Mouse (Mus musculus): ENCODE measurements around the gene Nop58. TPM values are rescaled to one million over a fixed set of nuclear protein-coding genes. Genes with fewer than 3 reads are reported as not detected.
A peak's percentile ranks its signal among the peaks of the same experiment; 100 is the strongest.

Gene Nop58
- polyA plus RNA-seq, 1 experiment from 2014 or later, result 137 TPM

GRCm38 (mm10) chr1:59763781-59764251 is 79.0 kb downstream of the Nop58 start:
- Histone ChIP-seq H3K27me3 (replicated peaks; ENCODE audit: control insufficient read depth, insufficient read depth, low read length) (no peaks in the 10 kb centered on the region), H3K9ac (ENCODE audit: low read length) (peak overlapping the region; percentile 90), H3K9me3 (replicated peaks; ENCODE audit: control insufficient read depth, low read length) (no peaks in the 10 kb centered on the region), H3K27ac (ENCODE audit: low read depth, low read length) (peak overlapping the region; percentile 97), H3K4me2 (ENCODE audit: low read length) (peak overlapping the region; percentile 88), H3K4me1 (ENCODE audit: control insufficient read depth, insufficient read depth, low read length) (peaks cover 15% of the 10 kb centered on the region), H3K36me3 (ENCODE audit: control insufficient read depth, insufficient read depth, low read length) (peaks cover 3% of the 10 kb centered on the region; the same call in 1 of the 2 replicates), H3K4me3 (ENCODE audit: low read depth, low read length) (peak overlapping the region; percentile 88)
- DNase-seq (ENCODE audit: low spot score) (peak; percentile 59), ATAC-seq (peak; percentile 65)
- WGBS, result under 1% methylated on average over 54 of the region's 55 CpGs

GRCm38 (mm10) chr1:59764407-59764971 is 79.7 kb downstream of the Nop58 start:
- peak overlapping the region; percentile 88 for H3K4me3 ChIP-seq (ENCODE audit: low read depth, low read length)
- peaks cover 3% of the 10 kb centered on the region; the same call in 1 of the 2 replicates for H3K36me3 ChIP-seq (ENCODE audit: control insufficient read depth, insufficient read depth, low read length)
- H3K27ac ChIP-seq (ENCODE audit: low read depth, low read length), result peak overlapping the region; percentile 97
- H3K4me1 ChIP-seq (ENCODE audit: control insufficient read depth, insufficient read depth, low read length), result peaks cover 15% of the 10 kb centered on the region
- peak overlapping the region; percentile 90 for H3K9ac ChIP-seq (ENCODE audit: low read length)
- WGBS, result 0% methylated on average over 27 of the region's 27 CpGs
- H3K4me2 ChIP-seq (ENCODE audit: low read length), result peak overlapping the region; percentile 88
- ATAC-seq (no peak), DNase-seq (ENCODE audit: low spot score) (peak; percentile 50)
- no peaks in the 10 kb centered on the region for H3K9me3 ChIP-seq (replicated peaks; ENCODE audit: control insufficient read depth, low read length)
- no peaks in the 10 kb centered on the region for H3K27me3 ChIP-seq (replicated peaks; ENCODE audit: control insufficient read depth, insufficient read depth, low read length)

- H3K4me3 ChIP-seq (ENCODE audit: low read depth, low read length), result peak overlapping the region; percentile 88
- peak overlapping the region; percentile 56; the same call in 1 of the 2 replicates for H3K9ac ChIP-seq (ENCODE audit: low read length)
- H3K4me2 ChIP-seq (ENCODE audit: low read length), result peak overlapping the region; percentile 88
- ATAC-seq (no peak), DNase-seq (ENCODE audit: low spot score) (no peak)
- H3K27me3 ChIP-seq (replicated peaks; ENCODE audit: control insufficient read depth, insufficient read depth, low read length), result no peaks in the 10 kb centered on the region
- 3% methylated on average over 4 of the region's 4 CpGs for WGBS
- H3K4me1 ChIP-seq (ENCODE audit: control insufficient read depth, insufficient read depth, low read length), result peaks cover 15% of the 10 kb centered on the region
- H3K9me3 ChIP-seq (replicated peaks; ENCODE audit: control insufficient read depth, low read length), result no peaks in the 10 kb centered on the region
- peaks cover 3% of the 10 kb centered on the region; the same call in 1 of the 2 replicates for H3K36me3 ChIP-seq (ENCODE audit: control insufficient read depth, insufficient read depth, low read length)
- no peak overlapping the region for H3K27ac ChIP-seq (ENCODE audit: low read depth, low read length)
Measured at GRCm38 (mm10) chr1:59765279-59765678, 80.5 kb downstream of the Nop58 start.

- H3K4me1 ChIP-seq (ENCODE audit: control insufficient read depth, insufficient read depth, low read length), result peaks cover 18% of the 10 kb centered on the region
- H3K9me3 ChIP-seq (replicated peaks; ENCODE audit: control insufficient read depth, low read length), result no peaks in the 10 kb centered on the region
- H3K4me3 ChIP-seq (ENCODE audit: low read depth, low read length), result peak overlapping the region; percentile 29
- peak overlapping the region; percentile 68 for H3K4me2 ChIP-seq (ENCODE audit: low read length)
- H3K36me3 ChIP-seq (ENCODE audit: control insufficient read depth, insufficient read depth, low read length), result peaks cover 3% of the 10 kb centered on the region; the same call in 1 of the 2 replicates
- no peak overlapping the region for H3K27ac ChIP-seq (ENCODE audit: low read depth, low read length)
- no peaks in the 10 kb centered on the region for H3K27me3 ChIP-seq (replicated peaks; ENCODE audit: control insufficient read depth, insufficient read depth, low read length)
- DNase-seq (ENCODE audit: low spot score) (no peak), ATAC-seq (no peak)
- H3K9ac ChIP-seq (ENCODE audit: low read length), result peak overlapping the region; percentile 41
Measured at GRCm38 (mm10) chr1:59766626-59767025, 81.9 kb downstream of the Nop58 start.

Other genes starting within 250 kb of the Nop58 start
- 3.4 and 3.9 TPM in 2 replicates for gene Fzd7, start 202.5 kb upstream of the Nop58 start, polyA plus RNA-seq (2014; fragmentation: Nextera tagmentation; extraction: Ambion mirVana)
- gene Gm973, start 168.7 kb upstream of the Nop58 start, polyA plus RNA-seq (2014; fragmentation: Nextera tagmentation; extraction: Ambion mirVana), result 5.5 and 6.2 TPM in 2 replicates
- gene Sumo1, start 14.1 kb upstream of the Nop58 start, polyA plus RNA-seq (2014; fragmentation: Nextera tagmentation; extraction: Ambion mirVana), result 473 and 528 TPM in 2 replicates
- 14.0 and 16.3 TPM in 2 replicates for gene Bmpr2, start 78.4 kb downstream of the Nop58 start, polyA plus RNA-seq (2014; fragmentation: Nextera tagmentation; extraction: Ambion mirVana)
- gene Fam117b, start 228.0 kb downstream of the Nop58 start, polyA plus RNA-seq (2014; fragmentation: Nextera tagmentation; extraction: Ambion mirVana), result 24.2 and 28.4 TPM in 2 replicates

Data from forebrain, embryonic 14.5 days (tissue).